Mouse (Mus musculus) spleen, adult 2 months (tissue): ENCODE data around the gene Zar1.

Experiments used
- CTCF ChIP-seq: fragments of 200-500 bp; IDR thresholded peaks from 2 replicates; pipeline ENCODE4 v1.5.1; 2011; ENCODE audit warnings: mild to moderate bottlenecking, inconsistent platforms; ENCODE audit not compliant: insufficient read depth, insufficient read length, insufficient replicate concordance; ENCODE audit errors: extremely low read depth
- POLR2A ChIP-seq: fragments of 200-500 bp; IDR thresholded peaks from 2 replicates; pipeline ENCODE4 v1.6.1; 2011; ENCODE audit warnings: low read depth, low read length, inconsistent platforms

DNA sequence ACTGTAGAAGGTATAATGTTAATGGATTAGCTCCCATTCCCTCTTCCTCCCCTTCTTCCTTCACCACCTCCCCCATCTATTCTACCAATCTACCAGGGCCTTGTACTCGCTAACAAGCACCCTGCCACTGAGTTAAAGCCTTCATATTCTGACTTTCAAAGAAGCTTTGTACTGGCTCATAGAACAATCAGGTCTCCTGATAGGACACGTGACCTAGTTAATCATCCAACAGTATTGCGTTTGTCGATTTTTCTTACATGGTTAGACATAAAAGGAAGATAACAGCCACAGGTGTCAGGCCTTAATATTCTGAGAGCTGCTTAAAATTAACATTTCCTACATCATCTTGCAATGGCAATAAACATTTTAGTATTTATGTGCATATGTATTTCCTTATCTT is 22.1 kb upstream of the Zar1 start:
- TF ChIP-seq POLR2A (no peak), CTCF (no peak)
